Mouse (Mus musculus) urinary bladder, postnatal 36 days (tissue): Measurements from ENCODE around the gene Epsti1.
A peak's percentile ranks its signal among the peaks of the same experiment; 100 is the strongest.

Experiments
- DNase-seq, 2 experiments: peaks; one replicate each; pipeline ENCODE4 v3.0.0; 2022; ENCODE audit warnings: low spot score in 2 of 2, mixed read lengths in 1 of 2

The Epsti1 gene

GRCm38 (mm10) chr14:77923076-77923865, 19.2 kb downstream of the Epsti1 start:
- no peak for DNase-seq

GRCm38 (mm10) chr14:77925414-77925813, 21.4 kb downstream of the Epsti1 start:
- no peak for DNase-seq

GRCm38 (mm10) chr14:77926718-77927117, 22.7 kb downstream of the Epsti1 start:
- peak in 1 of 2 experiments; percentile 10 for DNase-seq

- peak; percentile 49 to 54 for DNase-seq
Measured at GRCm38 (mm10) chr14:77928021-77928420, 24.0 kb downstream of the Epsti1 start.

- no peak for DNase-seq
Measured at GRCm38 (mm10) chr14:77928653-77929052, 24.6 kb downstream of the Epsti1 start.

GRCm38 (mm10) chr14:77929139-77929678, 25.2 kb downstream of the Epsti1 start:
- DNase-seq = no peak

- DNase-seq = no peak
Measured at GRCm38 (mm10) chr14:77932150-77933047, 28.4 kb downstream of the Epsti1 start.

GRCm38 (mm10) chr14:77933243-77933642, 29.2 kb downstream of the Epsti1 start:
- DNase-seq = no peak

- DNase-seq = no peak
Measured at GRCm38 (mm10) chr14:77934431-77934830, 30.4 kb downstream of the Epsti1 start.

GRCm38 (mm10) chr14:77941105-77941504, 37.1 kb downstream of the Epsti1 start:
- no peak for DNase-seq

- DNase-seq = no peak
Measured at GRCm38 (mm10) chr14:77942235-77942634, 38.2 kb downstream of the Epsti1 start.

GRCm38 (mm10) chr14:77942793-77943558, 38.9 kb downstream of the Epsti1 start:
- DNase-seq = no peak

- no peak for DNase-seq
Measured at GRCm38 (mm10) chr14:77961741-77962140, 57.7 kb downstream of the Epsti1 start.

- no peak for DNase-seq
Measured at GRCm38 (mm10) chr14:77963525-77963924, 59.5 kb downstream of the Epsti1 start.

GRCm38 (mm10) chr14:77971355-77971754, 67.3 kb downstream of the Epsti1 start:
- DNase-seq = no peak

GRCm38 (mm10) chr14:77974221-77974620, 70.2 kb downstream of the Epsti1 start:
- no peak for DNase-seq

GRCm38 (mm10) chr14:77975702-77976101, 71.7 kb downstream of the Epsti1 start:
- no peak for DNase-seq

- DNase-seq = no peak
Measured at GRCm38 (mm10) chr14:77981516-77981915, 77.5 kb downstream of the Epsti1 start.

GRCm38 (mm10) chr14:77997731-77998130, 93.7 kb downstream of the Epsti1 start:
- DNase-seq = no peak

- no peak for DNase-seq
Measured at GRCm38 (mm10) chr14:78004486-78004885, 100.4 kb downstream of the Epsti1 start.

GRCm38 (mm10) chr14:78008019-78008418, 104.0 kb downstream of the Epsti1 start:
- no peak for DNase-seq

- DNase-seq = no peak
Measured at GRCm38 (mm10) chr14:78011808-78012207, 107.8 kb downstream of the Epsti1 start.
